Mouse (Mus musculus): ENCODE results near the gene Appl1. TPM values are rescaled to one million over a fixed set of nuclear protein-coding genes. Genes with fewer than 3 reads are reported as not detected.

Gene Appl1
- polyA plus RNA-seq, 1 experiment = 4.6 TPM

GRCm38 (mm10) chr14:26981021-26981420 is 10.0 kb upstream of the Appl1 start:
- H3K4me2 ChIP-seq (ENCODE audit: low read depth) = no peak overlapping the region
- no peak overlapping the region for H3K4me3 ChIP-seq
- no peak for TF ChIP-seq TCF12 (IDR thresholded peaks at IDR 0.05; ENCODE audit: insufficient read depth, poor library complexity, severe bottlenecking)
- no peak for TF ChIP-seq CEBPB (IDR thresholded peaks at IDR 0.05; ENCODE audit: insufficient read depth, poor library complexity, severe bottlenecking)
- no peak for TF ChIP-seq POLR2A (IDR thresholded peaks at IDR 0.05; ENCODE audit: insufficient read length, low read depth)
- no peak for TF ChIP-seq POLR2AphosphoS2 (IDR thresholded peaks at IDR 0.05; ENCODE audit: insufficient read length, low read depth)
- no peak for TF ChIP-seq USF1 (IDR thresholded peaks at IDR 0.05; ENCODE audit: low read depth)
- no peak for TF ChIP-seq MYOD1 (IDR thresholded peaks at IDR 0.05; ENCODE audit: control insufficient read depth in 1 of 3, insufficient read length in 2 of 3, low read depth in 2 of 3)
- no peaks in the 10 kb centered on the region for H3K27me3 ChIP-seq (ENCODE audit: control insufficient read depth, insufficient read depth, insufficient read length)
- no peaks in the 10 kb centered on the region for H3K79me2 ChIP-seq (ENCODE audit: control insufficient read depth, insufficient read depth)
- no peak overlapping the region for H3ac ChIP-seq (ENCODE audit: control insufficient read depth, insufficient read length)
- H3K36me3 ChIP-seq (ENCODE audit: control insufficient read depth, insufficient read depth) = no peaks in the 10 kb centered on the region

- TF ChIP-seq TCF12 (IDR thresholded peaks at IDR 0.05; ENCODE audit: insufficient read depth, poor library complexity, severe bottlenecking) = no peak
- no peak for TF ChIP-seq TCF3 (IDR thresholded peaks at IDR 0.05; ENCODE audit: insufficient read length, low read depth)
- no peak for TF ChIP-seq MAX (IDR thresholded peaks at IDR 0.05; ENCODE audit: low read depth)
- no peak for TF ChIP-seq USF1 (IDR thresholded peaks at IDR 0.05; ENCODE audit: low read depth)
- no peak for TF ChIP-seq POLR2A (IDR thresholded peaks at IDR 0.05; ENCODE audit: insufficient read length, low read depth)
- no peak for TF ChIP-seq E2F4 (IDR thresholded peaks at IDR 0.05; ENCODE audit: insufficient read depth)
- no peak for TF ChIP-seq REST (IDR thresholded peaks at IDR 0.05; ENCODE audit: insufficient read depth, insufficient read length)
- no peak for TF ChIP-seq MYOG (IDR thresholded peaks at IDR 0.05; ENCODE audit: control insufficient read depth in 1 of 3, insufficient read depth in 1 of 3, insufficient read length in 2 of 3, low read depth in 2 of 3)
- TF ChIP-seq POLR2AphosphoS2 (IDR thresholded peaks at IDR 0.05; ENCODE audit: insufficient read length, low read depth) = no peak
- no peak for TF ChIP-seq CEBPB (IDR thresholded peaks at IDR 0.05; ENCODE audit: insufficient read depth, poor library complexity, severe bottlenecking)
- TF ChIP-seq SRF (IDR thresholded peaks at IDR 0.05; ENCODE audit: control insufficient read depth, insufficient read length, low read depth) = no peak
- no peaks in the 10 kb centered on the region for H3K79me2 ChIP-seq (ENCODE audit: control insufficient read depth, insufficient read depth)
- H3K27me3 ChIP-seq (ENCODE audit: control insufficient read depth, insufficient read depth, insufficient read length) = no peaks in the 10 kb centered on the region
- no peak overlapping the region for H3K4me3 ChIP-seq
- no peak overlapping the region for H3ac ChIP-seq (ENCODE audit: control insufficient read depth, insufficient read length)
- H3K36me3 ChIP-seq (ENCODE audit: control insufficient read depth, insufficient read depth) = no peaks in the 10 kb centered on the region
- H3K4me2 ChIP-seq (ENCODE audit: low read depth) = no peak overlapping the region
Observed at GRCm38 (mm10) chr14:26979808-26980207, 8.8 kb upstream of the Appl1 start.

- H3K4me2 ChIP-seq (ENCODE audit: low read depth) = no peak overlapping the region
- TF ChIP-seq USF1 (IDR thresholded peaks at IDR 0.05; ENCODE audit: low read depth) (no peak), MYOG (IDR thresholded peaks at IDR 0.05; ENCODE audit: control insufficient read depth in 1 of 3, insufficient read depth in 1 of 3, insufficient read length in 2 of 3, low read depth in 2 of 3) (no peak), TCF12 (IDR thresholded peaks at IDR 0.05; ENCODE audit: insufficient read depth, poor library complexity, severe bottlenecking) (no peak)
- H3ac ChIP-seq (ENCODE audit: control insufficient read depth, insufficient read length) = no peak overlapping the region
- H3K4me3 ChIP-seq = no peak overlapping the region
- no peaks in the 10 kb centered on the region for H3K79me2 ChIP-seq (ENCODE audit: control insufficient read depth, insufficient read depth)
- no peaks in the 10 kb centered on the region for H3K36me3 ChIP-seq (ENCODE audit: control insufficient read depth, insufficient read depth)
- H3K27me3 ChIP-seq (ENCODE audit: control insufficient read depth, insufficient read depth, insufficient read length) = no peaks in the 10 kb centered on the region
Observed at GRCm38 (mm10) chr14:26977500-26977899, 6.5 kb upstream of the Appl1 start.

- no peaks in the 10 kb centered on the region for H3K36me3 ChIP-seq (ENCODE audit: control insufficient read depth, insufficient read depth)
- TF ChIP-seq REST (IDR thresholded peaks at IDR 0.05; ENCODE audit: insufficient read depth, insufficient read length) (no peak), POLR2A (IDR thresholded peaks at IDR 0.05; ENCODE audit: insufficient read length, low read depth) (no peak), MYOD1 (IDR thresholded peaks at IDR 0.05; ENCODE audit: control insufficient read depth in 1 of 3, insufficient read length in 2 of 3, low read depth in 2 of 3) (no peak), POLR2AphosphoS2 (IDR thresholded peaks at IDR 0.05; ENCODE audit: insufficient read length, low read depth) (no peak), TCF3 (IDR thresholded peaks at IDR 0.05; ENCODE audit: insufficient read length, low read depth) (no peak)
- no peak overlapping the region for H3ac ChIP-seq (ENCODE audit: control insufficient read depth, insufficient read length)
- no peaks in the 10 kb centered on the region for H3K79me2 ChIP-seq (ENCODE audit: control insufficient read depth, insufficient read depth)
- no peak overlapping the region for H3K4me3 ChIP-seq
- no peak overlapping the region for H3K4me2 ChIP-seq (ENCODE audit: low read depth)
- no peaks in the 10 kb centered on the region for H3K27me3 ChIP-seq (ENCODE audit: control insufficient read depth, insufficient read depth, insufficient read length)
Observed at GRCm38 (mm10) chr14:26976212-26976611, 5.2 kb upstream of the Appl1 start.

GRCm38 (mm10) chr14:26975490-26975889 is 4.5 kb upstream of the Appl1 start:
- no peak overlapping the region for H3K4me3 ChIP-seq
- H3K4me2 ChIP-seq (ENCODE audit: low read depth) = no peak overlapping the region
- TF ChIP-seq E2F4 (IDR thresholded peaks at IDR 0.05; ENCODE audit: insufficient read depth) = no peak
- no peak for TF ChIP-seq MYOD1 (IDR thresholded peaks at IDR 0.05; ENCODE audit: control insufficient read depth in 1 of 3, insufficient read length in 2 of 3, low read depth in 2 of 3)
- no peak for TF ChIP-seq REST (IDR thresholded peaks at IDR 0.05; ENCODE audit: insufficient read depth, insufficient read length)
- TF ChIP-seq POLR2A (IDR thresholded peaks at IDR 0.05; ENCODE audit: insufficient read length, low read depth) = no peak
- TF ChIP-seq MYOG (IDR thresholded peaks at IDR 0.05; ENCODE audit: control insufficient read depth in 1 of 3, insufficient read depth in 1 of 3, insufficient read length in 2 of 3, low read depth in 2 of 3) = no peak
- no peak for TF ChIP-seq MAX (IDR thresholded peaks at IDR 0.05; ENCODE audit: low read depth)
- no peak for TF ChIP-seq USF1 (IDR thresholded peaks at IDR 0.05; ENCODE audit: low read depth)
- no peak for TF ChIP-seq TCF3 (IDR thresholded peaks at IDR 0.05; ENCODE audit: insufficient read length, low read depth)
- TF ChIP-seq SRF (IDR thresholded peaks at IDR 0.05; ENCODE audit: control insufficient read depth, insufficient read length, low read depth) = no peak
- no peak for TF ChIP-seq POLR2AphosphoS2 (IDR thresholded peaks at IDR 0.05; ENCODE audit: insufficient read length, low read depth)
- no peak for TF ChIP-seq TCF12 (IDR thresholded peaks at IDR 0.05; ENCODE audit: insufficient read depth, poor library complexity, severe bottlenecking)
- TF ChIP-seq CEBPB (IDR thresholded peaks at IDR 0.05; ENCODE audit: insufficient read depth, poor library complexity, severe bottlenecking) = no peak
- no peaks in the 10 kb centered on the region for H3K27me3 ChIP-seq (ENCODE audit: control insufficient read depth, insufficient read depth, insufficient read length)
- H3ac ChIP-seq (ENCODE audit: control insufficient read depth, insufficient read length) = no peak overlapping the region
- no peaks in the 10 kb centered on the region for H3K36me3 ChIP-seq (ENCODE audit: control insufficient read depth, insufficient read depth)
- H3K79me2 ChIP-seq (ENCODE audit: control insufficient read depth, insufficient read depth) = no peaks in the 10 kb centered on the region

Measured in myocyte (in vitro differentiated cells).